Mouse (Mus musculus) T-helper 2 cell (primary cell): ENCODE measurements around the gene B4galt3.

Experiments used
- in situ Hi-C: fragments of 300-600 bp; cut with MboI, MseI; formaldehyde crosslinking; loops from one replicate; pipeline ENCODE4 v1.15.1; 2025; ENCODE audit warnings: high pct_unique_total_duplicates

The B4galt3 gene

GRCm38 (mm10) chr1:171263185-171263611 lies 6.9 kb upstream of the B4galt3 start:
- in situ Hi-C loops, result no loop called here

- in situ Hi-C loops, result no loop called here
Measured at GRCm38 (mm10) chr1:171263666-171264461, 6.3 kb upstream of the B4galt3 start.

GRCm38 (mm10) chr1:171265971-171266744 lies 4.0 kb upstream of the B4galt3 start:
- in situ Hi-C loops, result no loop called here

- in situ Hi-C loops, result no loop called here
Measured at GRCm38 (mm10) chr1:171268341-171268740, 1.8 kb upstream of the B4galt3 start.

GRCm38 (mm10) chr1:171270573-171270900 lies 409 bp downstream of the B4galt3 start:
- in situ Hi-C loops, result no loop called here

GRCm38 (mm10) chr1:171271196-171271595 lies 1.1 kb downstream of the B4galt3 start:
- in situ Hi-C loops, result no loop called here

GRCm38 (mm10) chr1:171271622-171272021 lies 1.5 kb downstream of the B4galt3 start:
- in situ Hi-C loops, result no loop called here

GRCm38 (mm10) chr1:171272086-171272485 lies 2.0 kb downstream of the B4galt3 start:
- in situ Hi-C loops, result no loop called here

GRCm38 (mm10) chr1:171274171-171274570 lies 4.0 kb downstream of the B4galt3 start:
- in situ Hi-C loops, result no loop called here

GRCm38 (mm10) chr1:171275144-171275734 lies 5.1 kb downstream of the B4galt3 start:
- in situ Hi-C loops, result no loop called here

- in situ Hi-C loops, result no loop called here
Measured at GRCm38 (mm10) chr1:171276110-171276748, 6.1 kb downstream of the B4galt3 start.

- in situ Hi-C loops, result no loop called here
Measured at GRCm38 (mm10) chr1:171277736-171278135, 7.6 kb downstream of the B4galt3 start.

GRCm38 (mm10) chr1:171278436-171278835 lies 8.3 kb downstream of the B4galt3 start:
- in situ Hi-C loops, result no loop called here

- in situ Hi-C loops, result no loop called here
Measured at GRCm38 (mm10) chr1:171279012-171279705, 9.0 kb downstream of the B4galt3 start.

GRCm38 (mm10) chr1:171279721-171280120 lies 9.6 kb downstream of the B4galt3 start:
- in situ Hi-C loops, result loop anchor here (5.0 kb wide), 1 partner anchor 68 kb away; the partner anchor contains the start of genes Nit1 and Pfdn2

GRCm38 (mm10) chr1:171280250-171280915 lies 10.3 kb downstream of the B4galt3 start:
- in situ Hi-C loops, result loop anchor here (5.0 kb wide), 1 partner anchor 67 kb away; the partner anchor contains the start of genes Nit1 and Pfdn2

GRCm38 (mm10) chr1:171280916-171281527 lies 10.9 kb downstream of the B4galt3 start, which contains the start of gene Ppox:
TSS of gene Ppox (minus strand) at chr1:171281186.
- in situ Hi-C loops, result loop anchor here (5.0 kb wide), 1 partner anchor 66 kb away; the partner anchor contains the start of genes Nit1 and Pfdn2

GRCm38 (mm10) chr1:171281528-171281923 lies 11.4 kb downstream of the B4galt3 start:
- in situ Hi-C loops, result loop anchor here (5.0 kb wide), 1 partner anchor 66 kb away; the partner anchor contains the start of genes Nit1 and Pfdn2

- in situ Hi-C loops, result loop anchor here (5.0 kb wide), 1 partner anchor 65 kb away; the partner anchor contains the start of genes Nit1 and Pfdn2
Measured at GRCm38 (mm10) chr1:171282086-171282805, 12.1 kb downstream of the B4galt3 start.
